Mouse (Mus musculus) CH12.LX (cell line): Measurements from ENCODE around the gene Glt8d2. TPM values are rescaled to one million over a fixed set of nuclear protein-coding genes. Genes with fewer than 3 reads are reported as not detected.

Experiments used
- DNase-seq: peaks from one replicate; pipeline ENCODE4 v3.0.0-alpha.2; 2013; ENCODE audit errors: extremely low read depth
- H3K27ac ChIP-seq: 2 replicates; pipeline ENCODE4 v1.5.1; 2012; ENCODE audit warnings: low read depth, mild to moderate bottlenecking, control low read depth, moderate library complexity; ENCODE audit not compliant: insufficient read depth
- H3K27me3 ChIP-seq: replicated peaks from 2 replicates; pipeline ENCODE3; 2012; ENCODE audit warnings: inconsistent platforms
- H3K36me3 ChIP-seq, 2 experiments: replicated peaks in 1 of 2; 2 replicates each; pipeline versions ENCODE3 to v1.6.1; 2012; ENCODE audit warnings: inconsistent platforms in 1 of 2, low read length in 1 of 2, mild to moderate bottlenecking in 1 of 2, mixed read lengths in 1 of 2, moderate library complexity in 1 of 2; ENCODE audit not compliant: control insufficient read depth in 1 of 2, insufficient read depth in 1 of 2
- H3K4me1 ChIP-seq, 2 experiments: 2 replicates each; pipeline ENCODE4 v1.6.1; 2012; ENCODE audit warnings: inconsistent platforms in 1 of 2, moderate library complexity in 1 of 2; ENCODE audit not compliant: insufficient read depth in 2 of 2, control insufficient read depth in 1 of 2
- H3K4me2 ChIP-seq: 2 replicates; pipeline ENCODE4 v1.6.1; 2012; ENCODE audit warnings: low read depth, mild to moderate bottlenecking, control low read depth; ENCODE audit not compliant: poor library complexity, insufficient read depth, severe bottlenecking
- H3K4me3 ChIP-seq, 3 experiments: fragments of 150-350 bp in 1 of 3; sonication (generic) in 1 of 3; replicated peaks in 1 of 3; 2 replicates each; pipeline versions ENCODE3 to v1.5.1; 2011 to 2012; ENCODE audit warnings: low read depth in 2 of 3, low read length in 2 of 3, mild to moderate bottlenecking in 2 of 3, moderate library complexity in 2 of 3, control low read depth in 1 of 3, improper control_type of control experiment in 1 of 3, inconsistent platforms in 1 of 3, mixed read lengths in 1 of 3; ENCODE audit not compliant: poor library complexity in 1 of 3
- H3K79me2 ChIP-seq: replicated peaks from 2 replicates; pipeline ENCODE4 v1.6.1; 2012; ENCODE audit warnings: mild to moderate bottlenecking, moderate library complexity; ENCODE audit not compliant: control insufficient read depth, poor library complexity, insufficient read depth, severe bottlenecking; ENCODE audit errors: extremely low read depth
- H3K9ac ChIP-seq: 2 replicates; pipeline ENCODE4 v1.6.1; 2012; ENCODE audit warnings: low read depth, mild to moderate bottlenecking, control low read depth, moderate library complexity; ENCODE audit not compliant: insufficient read depth
- H3K9me3 ChIP-seq: replicated peaks from 2 replicates; pipeline ENCODE3; 2012; ENCODE audit warnings: low read length, inconsistent platforms, mixed read lengths
- ETS1 ChIP-seq: conservative IDR thresholded peaks from 2 replicates; pipeline ENCODE4 v1.6.1; 2012; ENCODE audit warnings: low read depth, mild to moderate bottlenecking, inconsistent platforms, low read length, improper control_type of control experiment, moderate library complexity
- GABPA ChIP-seq: IDR thresholded peaks from 2 replicates; pipeline ENCODE4 v1.6.1; 2012; ENCODE audit warnings: low read depth, low read length, improper control_type of control experiment, inconsistent platforms; ENCODE audit not compliant: insufficient replicate concordance
- IRF4 ChIP-seq: IDR thresholded peaks from 2 replicates; pipeline ENCODE4 v1.6.1; 2014; ENCODE audit warnings: low read depth, mild to moderate bottlenecking, inconsistent platforms, low read length, improper control_type of control experiment
- MAZ ChIP-seq: IDR thresholded peaks from 2 replicates; pipeline ENCODE4 v1.6.1; 2012; ENCODE audit warnings: low read depth, mild to moderate bottlenecking, inconsistent platforms, low read length, improper control_type of control experiment, moderate library complexity
- MEF2A ChIP-seq: IDR thresholded peaks from 2 replicates; pipeline ENCODE4 v1.6.1; 2014; ENCODE audit warnings: low read depth, mild to moderate bottlenecking, inconsistent platforms, low read length, improper control_type of control experiment, borderline replicate concordance
- MXI1 ChIP-seq: IDR thresholded peaks from 2 replicates; pipeline ENCODE4 v1.6.1; 2011; ENCODE audit warnings: mild to moderate bottlenecking, low read depth, low read length, improper control_type of control experiment
- PAX5 ChIP-seq: IDR thresholded peaks from 2 replicates; pipeline ENCODE4 v1.6.1; 2012; ENCODE audit warnings: low read length, inconsistent platforms, mixed read lengths
- RCOR1 ChIP-seq: conservative IDR thresholded peaks from 2 replicates; pipeline ENCODE4 v1.6.1; 2012; ENCODE audit warnings: low read depth, mild to moderate bottlenecking, inconsistent platforms, low read length, improper control_type of control experiment
- TCF12 ChIP-seq: IDR thresholded peaks from 2 replicates; pipeline ENCODE4 v1.6.1; 2014; ENCODE audit warnings: low read depth, mild to moderate bottlenecking, inconsistent platforms, low read length, improper control_type of control experiment
- UBTF ChIP-seq: IDR thresholded peaks from 2 replicates; pipeline ENCODE4 v1.6.1; 2012; ENCODE audit warnings: low read depth, mild to moderate bottlenecking, inconsistent platforms, low read length, improper control_type of control experiment, moderate library complexity
- USF1 ChIP-seq: IDR thresholded peaks from 2 replicates; pipeline ENCODE4 v1.6.1; 2014; ENCODE audit warnings: low read depth, mild to moderate bottlenecking, inconsistent platforms, low read length, improper control_type of control experiment
- ZNF384 ChIP-seq: IDR thresholded peaks from 2 replicates; pipeline ENCODE4 v1.6.1; 2012; ENCODE audit warnings: low read depth, low read length, improper control_type of control experiment, inconsistent platforms
- dilution Hi-C: fragments of 300-500 bp; cut with MboI; formaldehyde crosslinking; loops from 2 replicates; pipeline ENCODE4 v1.14.3; 2020; ENCODE audit warnings: low sequenced_read_pairs; ENCODE audit not compliant: extremely low pct_unique_long_range_greater_than_20kb, extremely low pct_ligation_motif_present
- in situ Hi-C: fragments of 300-500 bp; cut with MboI; formaldehyde crosslinking; loops from 3 replicates; pipeline ENCODE4 v1.14.3; 2019; ENCODE audit warnings: low sequenced_read_pairs, low pct_ligation_motif_present, low pct_unique_long_range_greater_than_20kb, mixed read lengths
- polyA plus RNA-seq: library from polyadenylated mRNA; unstranded; fragments of >175 nt; gene quantifications from 2 replicates; pipeline ENCODE4 v1.2.1, GENCODE M21; 2012; ENCODE audit warnings: low read depth; ENCODE audit not compliant: insufficient read length
- total RNA-seq, 2 experiments: library from RNA; depleted of rRNA; stranded (reverse); fragments of 300-350 nt in 1 of 2; fragments of >200 nt in 1 of 2; gene quantifications; 2 replicates each; pipeline ENCODE4 v1.2.3; 2012 to 2014

The Glt8d2 gene
- total and polyA plus RNA-seq, 3 experiments = not detected

- TF ChIP-seq RCOR1 (no peak), UBTF (no peak), MAZ (no peak), GABPA (no peak), PAX5 (no peak), USF1 (no peak), ETS1 (no peak), MXI1 (no peak), TCF12 (no peak), MEF2A (no peak)
- Histone ChIP-seq H3K4me2 (no peak overlapping the region), H3K27me3 (no peaks in the 10 kb centered on the region), H3K36me3 (peaks cover 15 to 64% of the 10 kb centered on the region in 2 experiments), H3K79me2 (peaks cover 34% of the 10 kb centered on the region), H3K4me1 (peaks cover 4 to 21% of the 10 kb centered on the region in 2 experiments; a peak in 3 of 4 replicates), H3K9me3 (peaks cover 10% of the 10 kb centered on the region), H3K9ac (no peak overlapping the region), H3K27ac (no peak overlapping the region), H3K4me3 (no peak overlapping the region)
- DNase-seq = no peak
- dilution Hi-C loops = no loop called here
- in situ Hi-C loops = no loop called here
These were observed 56.1 kb downstream of the Glt8d2 start for GRCm38 (mm10) chr10:82634348-82634747.

DNA sequence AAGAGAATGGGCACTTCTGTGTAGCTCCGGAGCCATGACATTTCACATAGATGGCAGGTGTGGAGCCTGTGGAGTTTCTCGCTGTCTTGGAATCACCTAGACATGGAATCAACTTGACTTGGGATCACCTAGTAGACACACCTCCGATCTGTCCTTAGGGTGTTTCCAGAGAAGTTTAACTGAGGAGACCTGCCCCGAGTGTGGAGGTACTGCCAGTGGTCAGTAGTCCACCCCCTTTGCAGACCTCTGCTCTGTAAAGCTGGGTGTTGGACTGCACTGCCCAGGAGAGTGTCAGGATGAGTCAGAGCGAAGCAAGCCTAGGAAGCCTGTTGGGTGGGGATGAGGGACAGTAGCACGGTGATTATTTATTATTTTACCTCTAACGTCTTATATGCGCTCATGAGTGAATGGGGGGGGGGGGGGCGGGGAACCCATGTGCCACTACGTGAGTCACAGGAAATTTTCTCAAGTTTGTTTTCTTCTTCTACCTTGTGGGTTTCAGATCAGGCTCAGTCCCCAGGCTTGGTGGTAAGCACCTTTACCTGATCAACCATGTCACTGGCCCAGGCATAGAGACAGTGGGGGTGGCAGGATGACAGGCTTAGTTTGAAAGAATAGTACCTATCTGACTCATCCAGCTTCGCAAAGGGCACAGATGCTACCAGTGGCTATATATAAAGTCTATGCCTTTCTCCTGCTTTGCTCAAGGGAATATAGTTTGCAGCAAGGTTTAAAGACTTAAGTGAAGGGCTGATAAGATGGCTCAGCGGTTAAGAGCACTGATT, 57.8 kb downstream of the Glt8d2 start:
- in situ Hi-C loops = no loop called here
- no peak for TF ChIP-seq ZNF384
- TF ChIP-seq IRF4 = 0 out of 2 replicates have a peak, but pooled peaks have one; percentile 5
- no peak overlapping the region for H3K4me2 ChIP-seq
- peaks cover 34% of the 10 kb centered on the region for H3K79me2 ChIP-seq
- peaks cover 4 to 26% of the 10 kb centered on the region in 2 experiments; a peak in 3 of 4 replicates for H3K4me1 ChIP-seq
- peaks cover 10% of the 10 kb centered on the region for H3K9me3 ChIP-seq
- DNase-seq = peak; percentile 31
- dilution Hi-C loops = no loop called here
- peaks cover 8 to 52% of the 10 kb centered on the region in 2 experiments for H3K36me3 ChIP-seq
- no peaks in the 10 kb centered on the region for H3K27me3 ChIP-seq
- no peak overlapping the region for H3K9ac ChIP-seq
- no peak overlapping the region for H3K4me3 ChIP-seq
- H3K27ac ChIP-seq = no peak overlapping the region
